Mouse (Mus musculus): ENCODE data around the gene Crtc2. TPM values are rescaled to one million over a fixed set of nuclear protein-coding genes. Genes with fewer than 3 reads are reported as not detected.
A peak's percentile ranks its signal among the peaks of the same experiment; 100 is the strongest.

Crtc2 gene
- polyA plus RNA-seq, 1 experiment from 2014 or later = 14.6 TPM

DNA sequence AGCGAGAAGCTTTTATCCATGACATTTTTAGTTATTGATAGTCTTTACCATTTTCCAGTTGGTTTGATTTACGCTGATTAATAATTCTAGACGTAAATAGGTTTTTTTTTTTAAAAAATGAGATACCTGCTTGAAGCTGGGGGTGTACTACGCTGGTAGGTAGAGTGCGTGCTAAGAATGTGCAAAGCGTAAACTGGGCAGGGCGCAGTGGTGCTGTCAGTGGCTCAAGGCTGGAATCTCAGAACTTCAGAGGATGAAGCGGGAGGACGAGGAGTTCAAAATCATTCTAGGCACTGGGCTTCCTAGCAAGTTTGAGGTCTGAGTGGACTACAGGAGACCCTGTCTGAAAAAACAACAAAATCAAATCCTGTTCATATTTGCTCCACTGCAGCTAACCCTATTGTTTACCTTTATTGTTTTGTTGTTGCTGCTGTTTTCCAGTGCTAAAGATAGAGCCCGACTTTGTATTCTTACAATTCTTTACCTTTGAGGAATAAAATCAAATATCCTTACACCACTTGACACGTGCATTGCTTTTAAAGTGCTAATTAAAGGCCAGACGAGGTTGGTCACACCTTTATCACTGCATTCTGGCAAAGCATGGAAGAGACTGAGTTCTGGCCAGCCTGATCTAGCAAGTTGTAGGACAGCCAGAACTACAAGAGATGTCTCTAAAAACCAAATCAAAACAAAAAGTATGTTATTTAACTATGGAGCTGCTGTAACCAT is 39.8 kb upstream of the Crtc2 start:
- Histone ChIP-seq H3K27me3 (ENCODE audit: control insufficient read depth, insufficient read depth, low read length) (no peaks in the 10 kb centered on the region), H3K9me3 (ENCODE audit: control insufficient read depth, low read length) (no peaks in the 10 kb centered on the region), H3K36me3 (ENCODE audit: control insufficient read depth, insufficient read depth, low read length) (peaks cover under 1% of the 10 kb centered on the region; the same call in 1 of the 2 replicates), H3K27ac (ENCODE audit: low read depth, low read length) (no peak overlapping the region), H3K4me2 (ENCODE audit: low read depth, low read length, severe bottlenecking) (peak overlapping the region; percentile 58), H3K4me1 (replicated peaks; ENCODE audit: control insufficient read depth, insufficient read depth, low read length) (peaks cover 7% of the 10 kb centered on the region; the same call in 1 of the 2 replicates), H3K4me3 (ENCODE audit: low read depth, low read length) (peak overlapping the region; percentile 57), H3K9ac (ENCODE audit: low read length) (peak overlapping the region; percentile 68; the same call in 1 of the 2 replicates)
- no peak for DNase-seq (ENCODE audit: low spot score)
- ATAC-seq (replicated peaks; ENCODE audit: low FRiP score) = peak; percentile 61
- 15% methylated on average over 12 of the region's 12 CpGs for WGBS

GRCm38 (mm10) chr3:90215825-90216380 is 38.1 kb upstream of the Crtc2 start:
- Histone ChIP-seq H3K27ac (ENCODE audit: low read depth, low read length) (no peak overlapping the region), H3K9ac (ENCODE audit: low read length) (no peak overlapping the region)
- no peak for ATAC-seq (replicated peaks; ENCODE audit: low FRiP score)

DNA sequence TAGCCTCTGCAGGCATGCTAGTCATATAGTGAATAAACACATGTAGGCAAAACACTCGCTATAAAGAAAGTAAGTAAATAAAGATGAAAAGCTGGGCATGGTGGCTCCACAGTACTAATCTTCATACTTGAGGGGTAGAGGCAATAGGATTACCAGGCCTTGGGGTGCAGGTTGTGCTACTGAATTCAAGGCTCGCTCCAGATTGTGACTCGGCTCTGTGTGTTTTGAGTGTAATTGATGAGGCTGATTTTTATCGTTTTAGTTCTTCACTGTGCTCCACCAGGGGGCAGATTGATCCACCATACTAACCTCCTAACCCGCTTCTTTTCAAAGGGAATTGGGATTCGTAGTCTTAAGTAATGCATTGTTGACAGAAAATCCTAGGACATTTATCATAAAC is 33.9 kb upstream of the Crtc2 start:
- Histone ChIP-seq H3K9ac (ENCODE audit: low read length) (peak overlapping the region; percentile 65; the same call in 1 of the 2 replicates), H3K4me1 (replicated peaks; ENCODE audit: control insufficient read depth, insufficient read depth, low read length) (0 out of 2 replicates have a peak, but pooled peaks cover 6% of the 10 kb centered on the region), H3K4me2 (ENCODE audit: low read depth, low read length, severe bottlenecking) (peak overlapping the region; percentile 79), H3K27ac (ENCODE audit: low read depth, low read length) (peak overlapping the region; percentile 76), H3K27me3 (ENCODE audit: control insufficient read depth, insufficient read depth, low read length) (no peaks in the 10 kb centered on the region), H3K9me3 (ENCODE audit: control insufficient read depth, low read length) (no peaks in the 10 kb centered on the region), H3K4me3 (ENCODE audit: low read depth, low read length) (peak overlapping the region; percentile 37), H3K36me3 (ENCODE audit: control insufficient read depth, insufficient read depth, low read length) (no peaks in the 10 kb centered on the region)
- peak; percentile 31; the same call in 1 of the 2 replicates for ATAC-seq (replicated peaks; ENCODE audit: low FRiP score)
- peak; percentile 64 for DNase-seq (ENCODE audit: low spot score)
- 14% methylated on average over 6 of the region's 6 CpGs for WGBS

More at GRCm38 (mm10) chr3:90215825-90216380, 38.1 kb upstream of the Crtc2 start:
- no peak overlapping the region for H3K4me3 ChIP-seq (ENCODE audit: low read depth, low read length)
- peaks cover 10% of the 10 kb centered on the region; the same call in 1 of the 2 replicates for H3K4me1 ChIP-seq (replicated peaks; ENCODE audit: control insufficient read depth, insufficient read depth, low read length)
- H3K4me2 ChIP-seq (ENCODE audit: low read depth, low read length, severe bottlenecking) = no peak overlapping the region
- H3K9me3 ChIP-seq (ENCODE audit: control insufficient read depth, low read length) = no peaks in the 10 kb centered on the region
- 58% methylated on average over 1 of the region's 1 CpGs for WGBS
- no peaks in the 10 kb centered on the region for H3K27me3 ChIP-seq (ENCODE audit: control insufficient read depth, insufficient read depth, low read length)
- no peaks in the 10 kb centered on the region for H3K36me3 ChIP-seq (ENCODE audit: control insufficient read depth, insufficient read depth, low read length)
- DNase-seq (ENCODE audit: low spot score) = no peak

DNA sequence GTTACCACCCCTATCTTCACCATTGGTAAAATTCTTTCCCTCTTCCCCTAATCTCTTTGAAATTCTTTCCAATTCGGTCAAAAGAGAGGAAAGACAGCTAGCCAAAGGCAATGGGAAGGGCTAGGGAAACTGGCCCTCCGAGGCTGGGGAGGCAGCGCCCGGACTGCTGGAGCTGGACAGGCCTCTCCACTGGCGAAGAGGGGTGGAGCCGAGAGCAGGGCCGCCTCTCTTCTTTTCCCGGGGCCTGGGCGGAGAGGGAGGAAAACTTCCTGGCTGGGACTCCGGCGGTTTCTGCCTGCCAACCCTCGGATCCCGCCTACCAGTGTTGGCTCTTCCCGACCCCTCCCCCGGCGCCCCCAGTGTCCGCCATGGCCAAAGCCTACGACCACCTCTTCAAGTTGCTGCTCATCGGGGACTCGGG is 33.4 kb upstream of the Crtc2 start:
- peak; percentile 83 for ATAC-seq (replicated peaks; ENCODE audit: low FRiP score)
- WGBS = under 1% methylated on average over 20 of the region's 20 CpGs
- peak overlapping the region; percentile 37 for H3K4me3 ChIP-seq (ENCODE audit: low read depth, low read length)
- H3K27ac ChIP-seq (ENCODE audit: low read depth, low read length) = peak overlapping the region; percentile 76
- H3K4me2 ChIP-seq (ENCODE audit: low read depth, low read length, severe bottlenecking) = peak overlapping the region; percentile 79
- no peaks in the 10 kb centered on the region for H3K36me3 ChIP-seq (ENCODE audit: control insufficient read depth, insufficient read depth, low read length)
- DNase-seq (ENCODE audit: low spot score) = peak; percentile 78
- H3K9ac ChIP-seq (ENCODE audit: low read length) = peak overlapping the region; percentile 65
- no peaks in the 10 kb centered on the region for H3K27me3 ChIP-seq (ENCODE audit: control insufficient read depth, insufficient read depth, low read length)
- no peaks in the 10 kb centered on the region for H3K9me3 ChIP-seq (ENCODE audit: control insufficient read depth, low read length)
- H3K4me1 ChIP-seq (replicated peaks; ENCODE audit: control insufficient read depth, insufficient read depth, low read length) = 0 out of 2 replicates have a peak, but pooled peaks cover 6% of the 10 kb centered on the region

GRCm38 (mm10) chr3:90221123-90221522 is 32.8 kb upstream of the Crtc2 start:
- DNase-seq (ENCODE audit: low spot score) (no peak), ATAC-seq (replicated peaks; ENCODE audit: low FRiP score) (no peak)
- Histone ChIP-seq H3K27ac (ENCODE audit: low read depth, low read length) (no peak overlapping the region), H3K4me2 (ENCODE audit: low read depth, low read length, severe bottlenecking) (peak overlapping the region; percentile 79), H3K27me3 (ENCODE audit: control insufficient read depth, insufficient read depth, low read length) (no peaks in the 10 kb centered on the region), H3K9ac (ENCODE audit: low read length) (peak overlapping the region; percentile 65), H3K9me3 (ENCODE audit: control insufficient read depth, low read length) (no peaks in the 10 kb centered on the region), H3K36me3 (ENCODE audit: control insufficient read depth, insufficient read depth, low read length) (no peaks in the 10 kb centered on the region), H3K4me3 (ENCODE audit: low read depth, low read length) (peak overlapping the region; percentile 37), H3K4me1 (replicated peaks; ENCODE audit: control insufficient read depth, insufficient read depth, low read length) (0 out of 2 replicates have a peak, but pooled peaks cover 6% of the 10 kb centered on the region)
- 24% methylated on average over 5 of the region's 5 CpGs for WGBS

DNA sequence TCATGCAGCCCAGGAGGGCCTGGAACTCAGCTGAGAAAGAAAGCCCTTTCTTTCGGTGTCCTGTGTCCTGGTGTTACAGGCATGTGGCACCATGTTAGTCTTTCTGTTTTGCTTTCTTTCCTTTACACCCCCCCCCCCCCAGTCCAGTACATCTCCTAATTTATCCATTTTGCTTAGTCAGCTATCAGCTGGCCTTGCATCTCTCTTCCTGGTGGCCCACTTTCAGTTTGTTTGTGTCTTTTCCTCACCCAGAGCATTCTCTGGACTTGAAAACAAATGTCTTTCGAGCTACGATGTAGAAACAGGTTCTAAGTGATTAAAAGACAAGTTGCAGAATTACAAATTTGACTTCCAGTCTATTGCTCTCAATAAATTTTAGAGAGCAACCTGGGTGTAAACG is 31.5 kb upstream of the Crtc2 start:
- no peak for ATAC-seq (replicated peaks; ENCODE audit: low FRiP score)
- Histone ChIP-seq H3K4me3 (ENCODE audit: low read depth, low read length) (no peak overlapping the region), H3K27me3 (ENCODE audit: control insufficient read depth, insufficient read depth, low read length) (no peaks in the 10 kb centered on the region), H3K36me3 (ENCODE audit: control insufficient read depth, insufficient read depth, low read length) (no peaks in the 10 kb centered on the region), H3K9ac (ENCODE audit: low read length) (no peak overlapping the region), H3K4me2 (ENCODE audit: low read depth, low read length, severe bottlenecking) (no peak overlapping the region), H3K4me1 (replicated peaks; ENCODE audit: control insufficient read depth, insufficient read depth, low read length) (0 out of 2 replicates have a peak, but pooled peaks cover 6% of the 10 kb centered on the region), H3K9me3 (ENCODE audit: control insufficient read depth, low read length) (no peaks in the 10 kb centered on the region), H3K27ac (ENCODE audit: low read depth, low read length) (no peak overlapping the region)
- 89% methylated on average over 4 of the region's 4 CpGs for WGBS
- no peak for DNase-seq (ENCODE audit: low spot score)

DNA sequence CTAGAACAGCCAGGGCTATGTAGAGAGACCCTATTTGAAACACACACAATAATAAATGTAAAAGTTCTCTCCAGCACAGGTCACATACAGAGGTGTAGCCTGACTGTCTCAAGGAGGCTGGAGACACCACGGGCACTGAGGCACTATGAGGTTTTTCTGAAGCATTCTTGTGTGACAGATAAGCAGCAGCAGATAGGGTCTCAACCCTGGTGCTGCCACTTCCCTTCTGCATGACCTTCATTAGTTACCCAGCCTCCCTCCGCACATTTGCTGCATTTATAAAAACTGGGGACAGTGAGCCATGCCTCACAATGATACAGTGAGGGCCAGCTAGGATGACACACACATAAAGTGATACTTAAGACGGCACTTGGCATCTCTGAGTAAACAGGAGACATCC is 31.0 kb upstream of the Crtc2 start:
- H3K4me1 ChIP-seq (replicated peaks; ENCODE audit: control insufficient read depth, insufficient read depth, low read length) = 0 out of 2 replicates have a peak, but pooled peaks cover 6% of the 10 kb centered on the region
- H3K9ac ChIP-seq (ENCODE audit: low read length) = no peak overlapping the region
- no peak for DNase-seq (ENCODE audit: low spot score)
- no peak overlapping the region for H3K4me2 ChIP-seq (ENCODE audit: low read depth, low read length, severe bottlenecking)
- ATAC-seq (replicated peaks; ENCODE audit: low FRiP score) = no peak
- WGBS = 92% methylated on average over 3 of the region's 3 CpGs
- no peak overlapping the region for H3K4me3 ChIP-seq (ENCODE audit: low read depth, low read length)
- no peaks in the 10 kb centered on the region for H3K27me3 ChIP-seq (ENCODE audit: control insufficient read depth, insufficient read depth, low read length)
- H3K9me3 ChIP-seq (ENCODE audit: control insufficient read depth, low read length) = no peaks in the 10 kb centered on the region
- no peaks in the 10 kb centered on the region for H3K36me3 ChIP-seq (ENCODE audit: control insufficient read depth, insufficient read depth, low read length)
- no peak overlapping the region for H3K27ac ChIP-seq (ENCODE audit: low read depth, low read length)

DNA sequence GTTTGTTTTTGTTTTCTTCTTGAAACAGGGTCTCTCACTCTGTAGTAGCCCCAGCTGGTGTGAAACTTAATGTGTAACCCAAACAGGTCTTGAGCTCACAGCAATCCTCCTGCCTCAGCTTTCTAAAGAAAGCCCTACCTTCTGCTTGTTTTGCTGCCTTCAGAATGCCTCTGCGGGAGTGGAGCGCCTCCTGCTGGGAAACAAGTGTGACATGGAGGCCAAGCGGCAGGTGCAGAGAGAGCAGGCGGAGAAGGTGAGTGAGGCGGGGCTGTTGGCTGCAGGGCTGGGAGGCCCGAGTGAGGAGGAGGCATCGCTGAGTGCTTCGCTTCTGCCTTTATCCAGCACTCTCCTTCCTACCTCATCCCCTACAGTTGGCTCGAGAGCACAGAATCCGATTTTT is 29.6 kb upstream of the Crtc2 start:
- H3K9ac ChIP-seq (ENCODE audit: low read length) = no peak overlapping the region
- H3K4me1 ChIP-seq (replicated peaks; ENCODE audit: control insufficient read depth, insufficient read depth, low read length) = 0 out of 2 replicates have a peak, but pooled peaks cover 6% of the 10 kb centered on the region
- no peaks in the 10 kb centered on the region for H3K27me3 ChIP-seq (ENCODE audit: control insufficient read depth, insufficient read depth, low read length)
- no peak overlapping the region for H3K4me2 ChIP-seq (ENCODE audit: low read depth, low read length, severe bottlenecking)
- DNase-seq (ENCODE audit: low spot score) (no peak), ATAC-seq (replicated peaks; ENCODE audit: low FRiP score) (no peak)
- no peak overlapping the region for H3K27ac ChIP-seq (ENCODE audit: low read depth, low read length)
- no peaks in the 10 kb centered on the region for H3K9me3 ChIP-seq (ENCODE audit: control insufficient read depth, low read length)
- no peaks in the 10 kb centered on the region for H3K36me3 ChIP-seq (ENCODE audit: control insufficient read depth, insufficient read depth, low read length)
- H3K4me3 ChIP-seq (ENCODE audit: low read depth, low read length) = no peak overlapping the region
- 87% methylated on average over 10 of the region's 10 CpGs for WGBS

Measured in forebrain, embryonic 11.5 days (tissue).